Mouse (Mus musculus): ENCODE measurements around the gene Eri3.

DNA sequence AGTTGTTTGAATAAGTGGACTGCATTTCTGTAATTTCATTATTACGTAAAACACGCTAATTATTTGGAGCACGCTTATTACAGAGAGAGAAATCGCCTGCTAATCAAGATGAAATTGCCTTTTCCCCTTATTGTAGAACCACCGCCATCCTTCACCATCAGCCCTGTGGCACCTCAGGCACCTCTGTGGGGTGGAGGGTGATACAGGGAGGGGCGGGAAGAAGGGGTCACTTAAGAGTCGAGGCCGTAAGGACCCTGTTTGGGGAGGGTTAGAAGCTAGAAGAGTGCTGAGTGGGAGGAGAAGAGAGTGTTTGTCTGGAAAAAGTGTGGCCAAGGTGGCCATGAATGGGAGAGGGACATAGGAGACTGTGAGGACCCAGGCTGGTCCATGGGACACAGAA is 115.9 kb downstream of the Eri3 start:
- TF ChIP-seq POLR2A (IDR thresholded peaks at IDR 0.05; ENCODE audit: borderline replicate concordance, extremely low read depth, insufficient read depth, insufficient read length, poor library complexity, severe bottlenecking): no peak
- no peak for TF ChIP-seq CTCF (IDR thresholded peaks at IDR 0.05; ENCODE audit: borderline replicate concordance, extremely low read depth, insufficient read depth, insufficient read length)
